ENCODE assay signal across 29 mouse cellular contexts in the genomic region with DNA sequence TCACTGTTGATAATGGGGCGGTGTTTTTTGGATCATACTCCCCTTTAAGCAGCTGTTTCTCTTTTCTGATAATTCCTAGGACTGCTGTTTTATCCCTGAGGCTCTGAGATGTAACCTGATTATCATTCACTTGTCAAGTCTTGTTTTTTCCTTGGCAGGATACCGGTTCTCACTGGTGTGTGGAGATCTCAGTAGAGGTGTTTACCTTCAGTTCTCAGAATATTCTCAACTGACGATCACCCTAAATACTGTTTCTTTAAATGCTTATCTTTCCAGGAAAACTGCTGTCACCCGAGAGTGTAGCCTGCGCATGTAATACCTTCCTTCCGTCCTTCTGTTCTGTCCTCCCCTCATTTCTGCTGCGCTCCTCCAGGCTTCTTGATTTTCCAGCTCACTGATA.
A peak's percentile ranks its signal among the peaks of the same experiment; 100 is the strongest.
DNase-seq lines count a peak whose midpoint lies in the region; ATAC-seq lines count a peak whose summit lies in the region.
"Had no signal": no experiment of that assay in that cellular context is flagged by ENCODE, and none has a peak within 500 bp of the region (broad histone marks: within the 10 kb centered on the region; RNA-seq: fewer than 3 reads in every experiment).

No protein-coding gene starts in this region.

- H3K27me3 ChIP-seq in embryonic facial prominence, embryonic 13.5 days: no peaks in the 10 kb centered on the region
- H3K27me3 ChIP-seq in embryonic facial prominence, embryonic 10.5 days (replicated peaks; ENCODE audit: low read depth, poor library complexity, severe bottlenecking): no peaks in the 10 kb centered on the region
- no peaks in the 10 kb centered on the region for H3K27me3 ChIP-seq in liver, embryonic 12.5 days (replicated peaks)
- H3K27me3 ChIP-seq: CH12.LX; embryonic facial prominence, embryonic 12.5 days; forebrain, embryonic 12.5 days; hindbrain, embryonic 13.5 days; limb, embryonic 15.5 days; neural tube, embryonic 12.5 days; stomach, embryonic 15.5 days had no signal

- DNase-seq in embryonic facial prominence, embryonic 10.5 days (ENCODE audit: low spot score): no peak
- DNase-seq in retina, postnatal 1 day: peak; percentile 23
- no peak for DNase-seq in retina, embryonic 14.5 days (ENCODE audit: low spot score)
- DNase-seq in adrenal gland, adult 18-20 months (ENCODE audit: low spot score in 2 of 2): no peak
- DNase-seq in kidney, postnatal 14 days: no peak
- DNase-seq: adrenal gland, adult 2 months; adrenal gland, postnatal 36 days; cerebellum, adult 8-10 months; cerebellum, postnatal 25 days; forebrain, postnatal 0 days; heart, postnatal 4 days; kidney, adult 8-10 months; layer of hippocampus, adult 9-11 months; lung, adult 2 months; lung, postnatal 14 days; midbrain, embryonic 14.5 days had no signal

- no peaks in the 10 kb centered on the region for H3K9me3 ChIP-seq in embryonic facial prominence, embryonic 13.5 days
- H3K9me3 ChIP-seq in embryonic facial prominence, embryonic 10.5 days: no peaks in the 10 kb centered on the region
- no peaks in the 10 kb centered on the region for H3K9me3 ChIP-seq in liver, embryonic 12.5 days (replicated peaks)
- H3K9me3 ChIP-seq: embryonic facial prominence, embryonic 12.5 days; forebrain, embryonic 12.5 days; hindbrain, embryonic 13.5 days; limb, embryonic 10.5 days; limb, embryonic 15.5 days; neural tube, embryonic 12.5 days; stomach, embryonic 15.5 days had no signal

- no peak overlapping the region for H3K4me3 ChIP-seq in embryonic facial prominence, embryonic 13.5 days
- no peak overlapping the region for H3K4me3 ChIP-seq in embryonic facial prominence, embryonic 10.5 days
- H3K4me3 ChIP-seq in liver, embryonic 12.5 days: no peak overlapping the region
- H3K4me3 ChIP-seq: embryonic facial prominence, embryonic 12.5 days; forebrain, embryonic 12.5 days; hindbrain, embryonic 13.5 days; limb, embryonic 10.5 days; limb, embryonic 15.5 days; myocyte; neural tube, embryonic 12.5 days; stomach, embryonic 15.5 days had no signal

- peaks cover 7% of the 10 kb centered on the region for H3K36me3 ChIP-seq in embryonic facial prominence, embryonic 13.5 days
- 0 out of 2 replicates have a peak, but pooled peaks cover 4% of the 10 kb centered on the region for H3K36me3 ChIP-seq in embryonic facial prominence, embryonic 10.5 days (replicated peaks)
- peaks cover 12% of the 10 kb centered on the region for H3K36me3 ChIP-seq in liver, embryonic 12.5 days
- H3K36me3 ChIP-seq: embryonic facial prominence, embryonic 12.5 days; forebrain, embryonic 12.5 days; limb, embryonic 10.5 days; neural tube, embryonic 12.5 days; stomach, embryonic 15.5 days had no signal

- 61% methylated on average over 7 of the region's 7 CpGs for WGBS in embryonic facial prominence, embryonic 13.5 days
- 76% methylated on average over 7 of the region's 7 CpGs for WGBS in embryonic facial prominence, embryonic 10.5 days
- 29% methylated on average over 7 of the region's 7 CpGs for WGBS in liver, embryonic 12.5 days (ENCODE audit: insufficient replicate concordance)

- peak overlapping the region; percentile 2; the same call in 1 of the 2 replicates for H3K27ac ChIP-seq in embryonic facial prominence, embryonic 13.5 days
- H3K27ac ChIP-seq in embryonic facial prominence, embryonic 10.5 days (replicated peaks): no peak overlapping the region
- peak overlapping the region; percentile 68 for H3K27ac ChIP-seq in liver, embryonic 12.5 days
- H3K27ac ChIP-seq: embryonic facial prominence, embryonic 12.5 days; forebrain, embryonic 12.5 days; hindbrain, embryonic 13.5 days; kidney, postnatal 0 days; limb, embryonic 10.5 days; limb, embryonic 15.5 days; neural tube, embryonic 12.5 days; stomach, embryonic 15.5 days had no signal

- H3K4me2 ChIP-seq in embryonic facial prominence, embryonic 13.5 days: no peak overlapping the region
- H3K4me2 ChIP-seq in liver, embryonic 12.5 days: peak overlapping the region; percentile 31; the same call in 1 of the 2 replicates
- H3K4me2 ChIP-seq: embryonic facial prominence, embryonic 12.5 days; forebrain, embryonic 12.5 days; hindbrain, embryonic 13.5 days; limb, embryonic 15.5 days; neural tube, embryonic 12.5 days; stomach, embryonic 15.5 days had no signal

- no peak overlapping the region for H3K9ac ChIP-seq in embryonic facial prominence, embryonic 13.5 days
- H3K9ac ChIP-seq in liver, embryonic 12.5 days: peak overlapping the region; percentile 18; the same call in 1 of the 2 replicates
- H3K9ac ChIP-seq: embryonic facial prominence, embryonic 12.5 days; forebrain, embryonic 12.5 days; forebrain, postnatal 0 days; hindbrain, embryonic 13.5 days; limb, embryonic 15.5 days; neural tube, embryonic 12.5 days; stomach, embryonic 15.5 days had no signal

- ATAC-seq in embryonic facial prominence, embryonic 13.5 days (ENCODE audit: insufficient number of reproducible peaks, insufficient read depth, low FRiP score, low TSS enrichment, low read depth): no peak
- peak; percentile 86 for ATAC-seq in liver, embryonic 12.5 days
- ATAC-seq: forebrain, postnatal 0 days; intestine, embryonic 16.5 days had no signal

- 0 out of 2 replicates have a peak, but pooled peaks cover 4% of the 10 kb centered on the region for H3K4me1 ChIP-seq in embryonic facial prominence, embryonic 13.5 days
- no peaks in the 10 kb centered on the region for H3K4me1 ChIP-seq in embryonic facial prominence, embryonic 10.5 days
- H3K4me1 ChIP-seq in liver, embryonic 12.5 days: peaks cover 13% of the 10 kb centered on the region
- H3K4me1 ChIP-seq: embryonic facial prominence, embryonic 12.5 days; limb, embryonic 10.5 days; limb, embryonic 15.5 days; neural tube, embryonic 12.5 days; stomach, embryonic 15.5 days had no signal
